Mouse (Mus musculus): ENCODE measurements at regions not wholly inside any gene's neighbourhood (a gene's known extent, or its start where the extent isn't known, plus 50 kb on each side); places are given as distances from the start of the nearest gene placed in this dataset.
A peak's percentile ranks its signal among the peaks of the same experiment; 100 is the strongest.

DNA sequence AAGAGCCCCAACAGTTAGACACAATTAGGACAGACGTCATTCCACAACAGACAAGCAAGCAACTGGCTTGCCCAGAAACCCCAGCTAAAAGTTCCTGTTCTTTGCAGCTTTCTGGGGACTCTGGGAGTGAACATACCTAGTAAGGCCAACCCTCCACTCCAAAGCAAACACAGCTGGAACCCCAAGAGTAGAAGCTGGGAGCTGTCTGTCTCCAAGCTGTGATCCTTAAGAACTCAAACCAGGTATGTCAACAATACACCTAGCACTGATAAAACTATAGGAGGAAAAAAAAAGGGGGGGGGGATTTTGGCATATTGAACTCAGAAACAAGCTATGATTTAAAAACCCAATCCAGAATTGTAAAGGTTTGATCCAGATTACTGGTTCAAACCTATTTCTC, 84.2 kb upstream of the Basp1 start:
- no peak for ATAC-seq (replicated peaks)
- H3K4me2 ChIP-seq: no peak overlapping the region
- no peak overlapping the region for H3K4me3 ChIP-seq
- H3K27me3 ChIP-seq (replicated peaks): 0 out of 2 replicates have a peak, but pooled peaks cover 4% of the 10 kb centered on the region
- WGBS: 37% methylated on average over 1 of the region's 1 CpGs
- no peaks in the 10 kb centered on the region for H3K36me3 ChIP-seq (replicated peaks)
- no peak overlapping the region for H3K9ac ChIP-seq
- H3K4me1 ChIP-seq: peaks cover 4% of the 10 kb centered on the region; the same call in 1 of the 2 replicates
- no peak overlapping the region for H3K27ac ChIP-seq
- H3K9me3 ChIP-seq: no peaks in the 10 kb centered on the region

DNA sequence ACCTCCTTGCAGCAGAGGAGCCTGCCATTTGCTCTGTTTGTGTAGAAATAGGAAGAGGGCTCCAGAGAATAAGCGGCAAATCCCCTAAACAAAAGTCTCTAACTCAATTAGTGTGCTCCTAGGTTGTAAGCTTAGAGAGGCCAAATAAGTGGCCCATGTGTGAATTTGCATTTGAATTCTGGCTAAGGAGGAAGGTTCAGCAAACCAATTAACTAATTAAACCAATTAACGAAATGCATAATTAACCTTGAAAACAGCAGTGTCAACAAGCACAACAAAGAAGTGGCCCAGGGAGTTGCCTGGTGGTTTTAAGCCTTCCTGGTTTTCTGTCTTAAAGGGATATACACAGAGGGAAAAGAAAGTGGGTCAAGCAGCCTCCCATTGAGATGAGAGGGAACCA, 84.9 kb upstream of the Basp1 start:
- Histone ChIP-seq H3K27ac (no peak overlapping the region), H3K9ac (no peak overlapping the region), H3K36me3 (replicated peaks) (no peaks in the 10 kb centered on the region), H3K27me3 (replicated peaks) (0 out of 2 replicates have a peak, but pooled peaks cover 4% of the 10 kb centered on the region), H3K4me2 (no peak overlapping the region), H3K4me3 (no peak overlapping the region), H3K9me3 (no peaks in the 10 kb centered on the region), H3K4me1 (peaks cover 4% of the 10 kb centered on the region; the same call in 1 of the 2 replicates)
- WGBS: 10% methylated on average over 2 of the region's 2 CpGs
- ATAC-seq (replicated peaks): peak; percentile 57; the same call in 1 of the 2 replicates

DNA sequence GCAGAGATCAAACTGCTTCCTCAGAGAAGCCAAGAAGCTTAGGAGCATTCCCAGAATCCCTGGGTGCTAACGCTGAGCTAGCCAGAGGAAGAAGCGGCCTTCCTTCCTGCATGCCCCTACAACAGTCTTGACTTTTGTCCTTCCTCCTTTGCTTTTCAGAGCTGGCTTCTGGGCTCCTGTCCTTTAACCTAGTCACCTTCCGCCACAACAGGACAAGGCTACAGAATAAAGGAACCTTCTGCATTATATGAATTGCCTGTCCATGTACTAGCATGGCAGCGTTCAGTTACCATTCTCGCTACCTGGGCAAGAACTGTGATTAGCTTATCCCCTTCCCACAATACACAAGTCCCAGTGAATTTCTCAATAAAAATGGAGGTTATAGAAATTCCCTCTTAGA, 88.9 kb upstream of the Basp1 start:
- 88% methylated on average over 5 of the region's 5 CpGs for WGBS
- no peaks in the 10 kb centered on the region for H3K9me3 ChIP-seq
- peaks cover 10% of the 10 kb centered on the region; the same call in 1 of the 2 replicates for H3K27me3 ChIP-seq (replicated peaks)
- no peak overlapping the region for H3K27ac ChIP-seq
- no peak for ATAC-seq (replicated peaks)
- no peak overlapping the region for H3K4me3 ChIP-seq
- H3K4me2 ChIP-seq: no peak overlapping the region
- H3K36me3 ChIP-seq (replicated peaks): no peaks in the 10 kb centered on the region
- H3K4me1 ChIP-seq: peaks cover 4% of the 10 kb centered on the region; the same call in 1 of the 2 replicates
- H3K9ac ChIP-seq: no peak overlapping the region

DNA sequence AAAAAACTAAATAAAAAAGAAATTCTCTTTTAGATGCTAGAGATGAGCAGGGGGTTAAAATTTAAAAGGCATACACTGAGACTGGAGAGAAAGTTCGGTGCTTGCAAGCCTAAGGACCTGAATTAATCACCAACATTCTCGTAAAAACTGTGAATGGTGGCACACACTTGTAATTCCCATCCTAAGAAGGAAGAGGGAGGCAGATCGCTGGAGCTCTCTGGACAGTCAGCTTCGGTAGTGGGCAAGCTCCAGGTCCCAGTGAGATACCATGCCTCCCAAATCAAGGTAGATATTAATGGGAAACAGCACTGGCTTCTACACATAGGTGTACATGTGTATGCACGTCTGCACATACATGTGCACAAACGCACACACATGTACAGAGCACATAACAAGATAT, 89.5 kb upstream of the Basp1 start:
- 59% methylated on average over 6 of the region's 6 CpGs for WGBS
- no peaks in the 10 kb centered on the region for H3K9me3 ChIP-seq
- no peak overlapping the region for H3K4me2 ChIP-seq
- H3K4me3 ChIP-seq: no peak overlapping the region
- ATAC-seq (replicated peaks): no peak
- H3K9ac ChIP-seq: no peak overlapping the region
- no peaks in the 10 kb centered on the region for H3K36me3 ChIP-seq (replicated peaks)
- no peak overlapping the region for H3K27ac ChIP-seq
- H3K4me1 ChIP-seq: peaks cover 3% of the 10 kb centered on the region; the same call in 1 of the 2 replicates
- peaks cover 10% of the 10 kb centered on the region; the same call in 1 of the 2 replicates for H3K27me3 ChIP-seq (replicated peaks)

DNA sequence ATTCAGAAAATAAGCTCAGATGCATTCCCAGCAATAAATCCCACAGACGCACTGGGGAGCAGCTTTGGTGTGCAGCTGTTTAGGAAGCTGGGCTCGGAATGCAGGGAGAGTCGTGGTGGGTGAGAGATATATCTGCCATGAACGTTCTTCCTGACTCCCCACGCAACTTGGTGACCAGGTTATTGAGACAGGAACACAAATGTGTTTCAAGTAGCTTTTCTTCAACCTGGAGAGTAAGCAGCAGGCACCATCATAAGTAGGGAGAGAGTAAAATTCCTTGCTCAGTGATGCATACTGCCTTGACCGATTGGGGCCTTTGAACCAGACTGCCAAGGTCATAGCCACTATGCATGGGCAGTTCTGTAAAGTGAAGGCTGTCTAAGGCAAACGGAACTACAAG, 95.6 kb upstream of the Basp1 start:
- H3K4me3 ChIP-seq: no peak overlapping the region
- peak overlapping the region; percentile 45; the same call in 1 of the 2 replicates for H3K27ac ChIP-seq
- ATAC-seq (replicated peaks): 0 out of 2 replicates have a peak, but pooled peaks have one; percentile 6
- no peak overlapping the region for H3K4me2 ChIP-seq
- no peaks in the 10 kb centered on the region for H3K9me3 ChIP-seq
- H3K9ac ChIP-seq: no peak overlapping the region
- no peaks in the 10 kb centered on the region for H3K36me3 ChIP-seq (replicated peaks)
- WGBS: 49% methylated on average over 7 of the region's 7 CpGs
- peaks cover 7% of the 10 kb centered on the region for H3K4me1 ChIP-seq
- peaks cover 10% of the 10 kb centered on the region; the same call in 1 of the 2 replicates for H3K27me3 ChIP-seq (replicated peaks)

DNA sequence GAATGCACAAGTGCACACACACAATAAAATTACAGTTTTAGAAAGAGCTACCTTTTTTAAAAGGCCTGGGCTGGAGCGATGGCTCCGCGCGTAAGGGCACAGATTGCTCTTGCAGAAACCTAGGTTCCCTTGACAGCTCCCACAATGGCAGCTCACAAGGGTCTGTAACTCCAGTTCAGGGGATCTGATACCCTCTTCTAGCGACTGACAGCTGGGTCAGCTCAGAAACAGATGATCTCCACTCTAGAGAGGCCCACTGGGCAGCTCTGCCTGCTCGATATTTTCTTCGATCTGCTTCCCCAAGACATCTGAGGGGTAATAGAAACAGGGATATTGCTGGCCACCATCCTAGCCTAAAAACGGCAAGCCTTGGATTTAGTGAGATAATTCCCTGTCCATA, 96.0 kb upstream of the Basp1 start:
- Histone ChIP-seq H3K27ac (peak overlapping the region; percentile 45; the same call in 1 of the 2 replicates), H3K4me2 (no peak overlapping the region), H3K9ac (no peak overlapping the region), H3K27me3 (replicated peaks) (peaks cover 9% of the 10 kb centered on the region; the same call in 1 of the 2 replicates), H3K4me3 (no peak overlapping the region), H3K36me3 (replicated peaks) (no peaks in the 10 kb centered on the region), H3K9me3 (no peaks in the 10 kb centered on the region), H3K4me1 (peaks cover 7% of the 10 kb centered on the region)
- 64% methylated on average over 8 of the region's 8 CpGs for WGBS
- ATAC-seq (replicated peaks): 0 out of 2 replicates have a peak, but pooled peaks have one; percentile 27

DNA sequence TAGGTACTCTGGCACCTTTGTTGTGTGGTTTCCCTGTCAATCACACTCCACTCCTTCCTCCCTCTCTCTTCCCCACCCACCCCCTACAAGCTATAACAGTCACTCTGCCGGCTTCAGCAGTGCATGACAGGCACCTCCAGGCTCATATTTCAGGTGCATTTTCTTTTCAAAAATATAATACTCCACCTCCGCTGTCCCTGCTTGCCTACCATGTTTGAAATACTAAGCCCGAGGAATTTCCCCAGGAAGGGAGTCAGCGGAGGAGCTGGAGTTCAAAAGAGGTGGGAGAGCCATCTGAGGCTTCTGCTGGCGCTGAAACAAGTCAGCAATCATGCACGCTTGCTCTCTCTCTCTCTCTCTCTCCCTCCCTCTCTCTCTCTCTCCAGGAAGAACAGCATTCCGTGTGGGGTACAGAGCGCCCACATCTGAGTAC, 96.5 kb upstream of the Basp1 start:
- Histone ChIP-seq H3K27ac (0 out of 2 replicates have a peak overlapping the region, but pooled peaks have one; percentile 31), H3K4me3 (no peak overlapping the region), H3K4me1 (peaks cover 7% of the 10 kb centered on the region), H3K36me3 (replicated peaks) (no peaks in the 10 kb centered on the region), H3K4me2 (peak overlapping the region; percentile 9; the same call in 1 of the 2 replicates), H3K9ac (no peak overlapping the region), H3K9me3 (no peaks in the 10 kb centered on the region), H3K27me3 (replicated peaks) (peaks cover 4% of the 10 kb centered on the region; the same call in 1 of the 2 replicates)
- WGBS: 37% methylated on average over 8 of the region's 8 CpGs
- peak; percentile 86 for ATAC-seq (replicated peaks)

DNA sequence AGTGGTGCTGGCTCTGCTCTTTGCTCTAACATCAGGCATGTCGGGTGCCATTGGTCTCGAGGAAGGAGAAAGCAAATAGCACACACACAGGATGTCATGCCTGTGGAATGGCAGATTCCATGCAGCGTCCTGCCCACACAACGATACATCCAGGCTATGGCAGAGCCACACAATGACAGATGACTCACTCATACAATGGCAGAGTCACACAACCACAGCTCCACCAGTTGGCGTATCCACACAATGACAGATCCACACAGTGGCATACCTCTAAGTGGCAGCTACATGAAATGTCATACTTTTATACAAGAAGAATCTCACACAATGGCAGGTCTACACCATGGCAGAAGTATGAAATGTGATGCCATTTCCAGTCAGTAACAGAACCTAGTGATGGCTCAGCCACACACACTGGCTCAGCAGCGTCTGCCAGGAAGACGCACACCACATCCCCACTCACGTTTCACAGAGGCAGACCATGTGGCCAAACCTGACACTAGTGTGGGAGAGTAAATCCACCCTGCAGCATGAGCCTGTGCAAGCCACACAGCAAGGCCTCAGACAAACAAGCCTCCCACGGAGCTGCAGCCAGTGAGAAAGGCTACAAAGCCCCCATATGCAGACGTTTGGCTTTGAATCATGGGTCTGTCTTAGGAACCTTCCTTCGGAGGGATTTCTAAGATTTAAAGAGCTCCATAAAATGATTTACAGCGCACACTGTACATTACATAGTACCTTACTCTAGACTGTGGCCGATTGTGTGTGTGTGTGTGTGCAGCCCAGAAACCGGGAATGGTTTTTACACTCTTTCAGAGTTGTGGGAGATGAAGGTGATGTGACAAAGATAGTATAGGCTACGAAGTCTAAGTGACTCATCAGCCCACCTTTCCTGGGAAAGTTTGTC, 104.0 kb upstream of the Myo10 start:
- no peaks in the 10 kb centered on the region for H3K27me3 ChIP-seq (replicated peaks)
- H3K4me3 ChIP-seq: no peak overlapping the region
- H3K4me1 ChIP-seq: no peaks in the 10 kb centered on the region
- ATAC-seq (replicated peaks): no peak
- no peak overlapping the region for H3K4me2 ChIP-seq
- H3K36me3 ChIP-seq (replicated peaks): no peaks in the 10 kb centered on the region
- no peak overlapping the region for H3K27ac ChIP-seq
- H3K9ac ChIP-seq: no peak overlapping the region
- no peaks in the 10 kb centered on the region for H3K9me3 ChIP-seq
- WGBS: 84% methylated on average over 15 of the region's 15 CpGs

DNA sequence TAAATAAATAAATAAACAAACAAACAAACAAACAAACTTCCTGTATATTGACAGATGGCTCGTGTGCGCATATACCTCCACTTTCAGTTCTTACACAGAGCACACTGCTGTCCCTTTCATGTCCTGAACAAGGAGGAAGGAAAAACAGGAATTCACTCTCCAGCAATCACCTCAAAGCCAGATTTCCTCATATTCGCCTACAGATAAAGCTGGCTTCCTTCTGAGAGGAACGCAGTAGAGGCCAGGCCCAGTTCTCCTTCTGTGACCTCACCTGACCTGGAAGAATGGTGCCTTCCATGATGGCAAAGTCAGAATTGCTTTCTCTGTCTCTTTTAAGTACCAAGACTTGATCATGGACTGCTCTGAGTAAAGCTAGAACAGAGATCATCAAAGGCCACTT, 98.1 kb upstream of the Myo10 start:
- Histone ChIP-seq H3K27me3 (replicated peaks) (no peaks in the 10 kb centered on the region), H3K9me3 (no peaks in the 10 kb centered on the region), H3K36me3 (replicated peaks) (no peaks in the 10 kb centered on the region), H3K4me1 (no peaks in the 10 kb centered on the region), H3K9ac (no peak overlapping the region), H3K4me2 (no peak overlapping the region), H3K4me3 (no peak overlapping the region), H3K27ac (no peak overlapping the region)
- 95% methylated on average over 4 of the region's 4 CpGs for WGBS
- no peak for ATAC-seq (replicated peaks)

DNA sequence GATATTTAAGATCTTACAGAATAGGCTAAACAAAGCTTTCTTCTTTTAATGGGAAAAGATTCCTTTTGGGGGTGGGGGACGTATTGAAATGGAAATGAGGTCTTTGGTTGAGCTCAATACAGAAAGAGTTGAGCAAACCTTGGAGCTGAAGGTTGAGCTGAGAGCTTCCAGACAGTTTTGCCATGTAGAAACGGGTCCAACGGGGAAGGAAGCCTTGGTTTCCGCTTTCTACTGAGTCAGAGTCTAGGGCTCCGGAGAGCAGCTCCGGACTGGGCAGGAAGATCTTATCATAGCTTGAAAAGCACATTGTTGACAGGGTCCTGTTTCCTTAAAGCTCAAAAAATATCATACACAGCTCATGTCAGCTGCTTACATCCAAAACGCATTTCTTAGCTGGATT, 97.0 kb upstream of the Myo10 start:
- Histone ChIP-seq H3K4me2 (no peak overlapping the region), H3K27me3 (replicated peaks) (no peaks in the 10 kb centered on the region), H3K27ac (no peak overlapping the region), H3K36me3 (replicated peaks) (no peaks in the 10 kb centered on the region), H3K4me1 (no peaks in the 10 kb centered on the region), H3K9ac (no peak overlapping the region), H3K4me3 (no peak overlapping the region), H3K9me3 (no peaks in the 10 kb centered on the region)
- ATAC-seq (replicated peaks): no peak
- WGBS: 63% methylated on average over 7 of the region's 7 CpGs

DNA sequence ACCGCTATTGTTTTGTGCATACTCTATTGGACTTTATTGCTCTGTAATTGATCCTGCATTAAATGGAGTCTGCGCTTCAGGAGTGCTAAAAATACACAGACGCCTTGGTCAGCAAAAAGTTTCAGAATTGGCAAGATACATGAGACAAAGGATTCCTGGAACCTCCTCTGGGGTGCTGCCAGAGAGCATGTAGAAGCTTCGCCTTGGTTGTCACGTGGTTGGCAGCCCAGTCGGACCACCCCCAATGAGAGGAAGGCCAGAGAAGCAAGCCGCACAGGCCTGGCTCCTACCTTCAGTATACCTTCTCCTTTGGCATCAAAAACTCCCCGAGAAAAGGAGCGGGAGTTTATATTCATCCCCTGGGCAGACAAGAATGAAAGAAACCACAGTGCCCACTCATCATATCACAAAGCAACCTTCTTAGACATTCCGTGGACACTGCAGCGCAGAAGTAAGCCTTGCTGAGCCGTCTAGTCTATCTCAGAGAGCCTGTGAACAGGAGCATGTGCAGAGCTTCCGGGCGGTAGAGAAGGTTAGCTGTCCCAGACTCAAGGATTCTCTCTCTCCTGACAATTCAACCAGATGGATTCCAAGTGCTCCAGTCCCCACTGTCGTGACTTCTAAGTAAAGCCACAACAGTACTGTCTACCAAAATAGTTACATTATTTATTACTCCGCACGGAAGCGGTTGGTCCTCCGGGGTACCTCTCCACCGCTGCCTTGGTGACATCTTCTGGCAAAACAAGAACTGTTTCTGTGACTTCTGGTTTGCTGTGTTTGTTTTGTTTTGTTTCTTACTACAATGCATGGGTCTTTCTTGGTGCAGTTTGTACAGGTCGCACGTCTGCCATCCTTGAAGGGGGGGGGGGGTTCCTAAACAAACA, 85.6 kb upstream of the Myo10 start:
- WGBS: 76% methylated on average over 22 of the region's 22 CpGs

More for the DNA sequence above, 85.6 kb upstream of the Myo10 start:
- Histone ChIP-seq H3K4me2 (no peak overlapping the region), H3K27me3 (replicated peaks) (no peaks in the 10 kb centered on the region), H3K4me1 (no peaks in the 10 kb centered on the region), H3K9ac (no peak overlapping the region), H3K4me3 (no peak overlapping the region), H3K36me3 (replicated peaks) (no peaks in the 10 kb centered on the region), H3K27ac (no peak overlapping the region), H3K9me3 (no peaks in the 10 kb centered on the region)
- ATAC-seq (replicated peaks): no peak

Measured in midbrain, embryonic 15.5 days (tissue).